Mouse (Mus musculus): ENCODE measurements around the gene Esrp2.
A peak's percentile ranks its signal among the peaks of the same experiment; 100 is the strongest.

Gene Esrp2

GRCm38 (mm10) chr8:106136156-106137130 is at the start of gene Esrp2:
Gene Esrp2 (minus strand): TSS chr8:106136974.
- DNase-seq, result no peak

DNA sequence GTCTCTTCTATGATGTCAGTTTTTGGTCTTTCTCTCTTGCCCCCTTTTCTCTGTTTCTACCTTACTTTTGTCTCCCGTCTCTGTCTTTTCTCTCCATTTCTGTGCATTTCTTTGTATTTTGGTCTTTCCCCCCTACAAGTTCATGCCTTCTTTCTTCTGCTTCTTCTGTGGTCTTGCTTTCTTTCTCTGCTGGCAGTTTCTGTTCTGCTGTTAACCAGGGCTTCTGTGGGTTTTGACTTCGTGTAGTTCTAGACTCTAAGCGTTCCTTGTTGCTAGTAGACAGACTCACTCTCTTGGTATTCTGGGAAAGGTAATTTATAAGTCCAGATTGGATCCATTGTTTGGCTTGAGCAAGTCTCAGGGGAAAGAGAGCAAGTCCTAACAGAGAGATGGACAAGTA is 49.6 kb upstream of the Esrp2 start:
- DNase-seq, result no peak

GRCm38 (mm10) chr8:106185628-106186270 is 49.0 kb upstream of the Esrp2 start:
- DNase-seq, result no peak

DNA sequence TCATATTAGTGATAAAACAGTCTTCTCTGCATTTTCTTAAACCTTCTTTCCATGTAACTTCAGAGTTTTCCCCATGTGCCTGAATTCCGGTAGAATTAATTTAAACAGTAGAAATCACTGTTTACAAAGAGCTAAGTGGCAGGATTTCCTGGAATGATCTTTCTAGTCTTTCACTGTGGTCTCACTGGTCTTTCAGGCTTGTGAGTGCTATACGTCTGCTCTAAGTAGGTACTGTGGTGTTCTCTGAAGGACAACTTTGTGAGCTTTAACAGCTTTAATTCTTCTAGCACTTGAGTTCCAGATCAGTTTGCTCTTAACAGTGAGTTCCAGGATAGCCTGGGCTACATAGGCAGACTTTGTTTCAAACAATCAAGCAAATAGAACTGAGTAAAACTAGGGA is 41.7 kb upstream of the Esrp2 start:
- no peak for DNase-seq

- DNase-seq, result no peak
These were observed 40.8 kb upstream of the Esrp2 start for GRCm38 (mm10) chr8:106177594-106177993.

GRCm38 (mm10) chr8:106176891-106177290 is 40.1 kb upstream of the Esrp2 start:
- no peak for DNase-seq

GRCm38 (mm10) chr8:106173566-106173965 is 36.8 kb upstream of the Esrp2 start:
- no peak for DNase-seq

DNA sequence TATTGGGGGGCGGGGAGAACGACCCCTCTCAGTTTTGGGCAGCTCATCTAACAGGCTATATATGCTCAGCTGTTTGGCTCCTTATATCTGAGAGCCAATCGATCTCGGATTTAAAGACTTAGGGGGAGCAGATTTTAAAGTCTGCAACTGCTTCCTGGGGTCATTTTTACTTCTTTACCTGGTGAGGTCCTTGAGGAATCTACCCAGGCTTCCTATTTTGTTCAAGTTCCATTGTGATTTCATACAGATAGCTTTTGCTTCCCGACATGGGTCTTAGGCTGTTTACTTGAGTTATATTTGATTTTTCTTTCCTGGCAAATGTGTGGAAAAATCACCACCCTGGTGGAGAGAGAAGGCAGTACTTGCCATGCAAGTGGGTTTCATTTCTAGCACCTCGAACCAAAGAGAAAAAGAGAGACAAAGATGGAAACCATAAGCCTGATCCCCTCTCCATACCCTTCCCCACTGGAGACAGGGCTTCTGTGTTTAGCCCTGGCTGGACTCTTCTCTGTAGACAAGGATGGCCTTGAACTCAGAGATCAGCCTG is 33.2 kb upstream of the Esrp2 start:
- DNase-seq, result no peak

DNA sequence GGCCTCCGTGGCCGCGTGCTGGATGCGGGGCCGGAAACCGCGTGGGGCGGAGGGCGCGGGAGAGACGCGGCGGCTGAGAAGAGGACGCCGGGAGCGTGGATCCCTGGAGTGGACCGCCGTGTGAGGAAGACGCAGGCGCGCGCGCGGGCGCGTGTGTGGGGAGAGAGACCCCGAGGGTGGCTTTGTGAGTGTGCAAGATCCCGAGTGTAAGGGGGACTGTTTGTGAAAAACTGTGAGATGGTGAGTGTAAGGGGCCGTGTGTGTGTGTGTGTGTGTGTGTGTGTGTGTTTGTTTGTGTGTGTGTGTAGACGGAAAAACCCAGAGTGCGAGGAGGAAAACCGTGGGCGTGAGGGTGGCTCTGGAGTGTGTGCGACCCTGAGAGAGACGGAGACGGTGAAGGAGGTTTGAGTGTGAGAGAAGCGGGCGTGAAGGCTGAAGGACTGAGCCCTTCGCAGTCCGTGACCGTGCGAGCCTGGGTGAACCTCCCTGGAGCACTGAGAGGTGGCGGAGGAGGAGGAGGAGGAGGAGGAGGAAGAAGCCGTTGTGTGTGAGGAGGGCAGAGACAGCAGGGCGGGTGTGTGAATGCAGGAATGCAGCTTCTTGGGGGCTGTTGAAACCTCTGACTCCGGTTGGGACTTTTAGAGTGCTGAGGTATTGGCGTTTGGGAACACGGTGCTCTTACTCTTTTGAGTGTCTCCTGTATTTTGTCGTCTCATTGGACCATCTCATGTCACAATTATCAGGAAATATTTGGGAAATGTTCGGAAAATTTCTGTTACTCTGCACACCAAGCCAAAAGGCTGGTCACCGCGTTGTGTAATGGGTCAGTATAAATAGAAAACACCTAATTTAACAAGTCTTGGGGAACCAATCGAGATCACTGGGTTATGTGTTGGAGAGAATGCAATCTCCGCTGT is 32.5 kb upstream of the Esrp2 start:
- peak; percentile 79 for DNase-seq

DNA sequence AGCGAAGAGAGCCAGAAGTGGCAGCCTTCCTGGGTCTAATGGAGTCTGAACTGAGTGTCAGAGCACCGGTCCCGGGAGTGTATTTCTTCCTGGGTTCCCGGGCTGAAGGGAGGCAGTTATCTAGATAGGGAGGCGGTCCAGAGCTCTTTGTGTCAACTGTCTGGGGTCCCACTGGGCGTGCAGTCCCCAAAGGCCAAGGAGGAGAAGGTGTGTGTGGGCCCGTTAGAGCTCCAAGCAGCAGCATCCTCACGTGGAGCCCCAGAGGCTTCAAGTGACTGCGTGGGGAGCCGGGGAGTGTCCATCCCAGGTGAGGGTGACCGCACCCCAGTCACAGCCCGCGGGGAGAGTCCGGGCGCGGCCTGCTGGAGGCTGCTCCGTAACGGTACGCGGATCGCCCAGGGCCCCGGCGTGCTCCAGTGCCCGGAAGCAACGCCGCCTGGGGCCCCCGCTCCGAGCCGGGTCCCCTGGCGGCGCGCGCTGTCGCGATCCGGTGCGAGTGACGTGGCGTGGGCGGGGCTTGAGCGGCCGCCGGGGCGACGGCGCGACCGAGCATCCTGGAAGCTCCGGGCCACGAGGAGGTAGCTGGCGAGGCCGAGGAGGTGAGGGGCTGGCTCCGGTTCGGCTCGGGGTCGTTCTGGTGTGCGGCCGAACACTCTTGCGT is 31.7 kb upstream of the Esrp2 start, which contains the start of gene Slc7a6:
Gene Slc7a6, plus strand, starts transcription at position 502 of the 661 bp plus-strand sequence.
- DNase-seq, result peak; percentile 89

GRCm38 (mm10) chr8:106165460-106165859 is 28.7 kb upstream of the Esrp2 start:
- peak; percentile 69 for DNase-seq

DNA sequence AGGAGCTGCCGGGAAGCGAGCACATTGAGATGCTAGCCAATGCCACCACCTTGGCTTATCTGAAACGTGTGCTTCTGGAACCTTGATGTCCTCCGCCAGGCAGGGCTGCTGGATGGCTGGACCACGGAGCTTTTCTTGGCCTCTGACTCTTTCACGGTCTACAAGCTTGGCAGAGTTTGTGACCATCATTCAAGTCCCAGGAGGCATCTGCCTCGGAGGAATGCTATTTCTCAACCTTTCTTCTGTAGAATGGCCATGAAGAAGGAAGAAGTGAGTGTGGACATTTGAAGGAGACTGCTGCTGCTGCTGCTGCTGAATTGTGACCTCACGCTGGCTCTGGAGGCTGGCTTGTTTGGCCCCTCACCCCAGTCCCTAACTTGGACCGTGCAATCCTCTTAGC is 26.5 kb upstream of the Esrp2 start:
- no peak for DNase-seq

- no peak for DNase-seq
These were observed 23.1 kb upstream of the Esrp2 start for GRCm38 (mm10) chr8:106159876-106160275.

- no peak for DNase-seq
These were observed 21.6 kb upstream of the Esrp2 start for GRCm38 (mm10) chr8:106158381-106158780.

DNA sequence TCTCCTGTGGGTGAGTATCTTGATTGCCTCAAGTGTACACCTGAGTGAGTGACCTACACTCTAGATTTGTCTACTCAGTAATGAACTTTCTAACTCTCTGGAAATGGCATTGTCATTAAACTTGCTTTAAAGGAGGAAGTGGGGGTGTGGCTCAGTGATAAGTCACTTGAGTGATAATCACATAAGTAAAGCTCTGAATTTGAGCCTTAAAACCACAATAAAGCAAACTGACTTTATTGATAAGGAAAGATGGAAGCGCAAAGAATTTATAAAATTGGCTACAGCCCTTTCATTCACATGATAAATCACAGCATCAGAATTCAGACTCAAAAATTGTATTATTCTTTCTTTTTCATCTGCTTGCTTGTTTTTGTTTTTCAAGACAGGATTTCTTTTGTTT is 20.6 kb upstream of the Esrp2 start:
- no peak for DNase-seq

DNA sequence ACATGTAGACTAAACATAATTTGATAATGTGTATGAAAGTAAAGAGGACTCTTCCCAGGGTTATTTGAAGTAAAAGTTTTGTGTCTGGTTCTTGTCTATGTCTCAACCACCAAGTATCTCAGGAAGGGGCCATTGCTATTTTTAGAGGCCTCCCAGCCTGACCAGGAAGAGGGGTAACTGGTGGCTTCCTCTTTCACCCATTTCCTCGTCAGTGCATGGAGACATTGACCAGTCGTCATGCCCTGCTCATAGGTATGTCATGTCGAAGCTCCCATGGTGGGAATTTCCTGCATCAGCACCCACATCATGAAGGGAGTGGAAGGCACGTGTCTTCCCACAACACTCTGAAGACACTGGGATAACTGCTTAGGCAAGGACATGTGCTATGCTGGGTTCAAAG is 16.1 kb upstream of the Esrp2 start:
- DNase-seq, result no peak

GRCm38 (mm10) chr8:106151041-106151440 is 14.3 kb upstream of the Esrp2 start:
- DNase-seq, result no peak

DNA sequence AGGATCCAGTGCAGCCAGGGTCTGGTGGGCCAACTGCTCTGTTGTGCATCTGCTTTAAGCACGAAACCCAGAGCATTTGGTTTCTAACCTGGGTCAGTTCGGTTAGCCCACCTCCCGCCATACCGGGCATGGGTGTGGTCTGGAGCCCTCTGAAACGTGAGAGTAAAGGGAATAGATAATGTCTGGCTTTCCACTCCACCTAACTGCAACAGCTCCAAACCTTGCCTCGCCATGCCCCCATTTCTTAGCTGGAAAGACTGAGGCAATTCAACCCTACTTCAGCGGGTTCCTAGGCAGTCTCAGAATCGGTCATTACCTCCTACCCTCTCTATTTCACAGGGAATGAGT is 13.9 kb upstream of the Esrp2 start:
- no peak for DNase-seq

- peak; percentile 85 for DNase-seq
These were observed 13.3 kb upstream of the Esrp2 start, which contains the start of gene Pla2g15 for GRCm38 (mm10) chr8:106149801-106150652. Gene Pla2g15 (plus strand): TSS chr8:106150399.

- no peak for DNase-seq
These were observed 12.3 kb upstream of the Esrp2 start for GRCm38 (mm10) chr8:106149025-106149424.

Measured in right cerebral cortex, postnatal 4 days (tissue).